Mouse (Mus musculus) neural tube, embryonic 14.5 days (tissue): Measurements from ENCODE around the gene Hbq1b. TPM values are rescaled to one million over a fixed set of nuclear protein-coding genes. Genes with fewer than 3 reads are reported as not detected.

Source experiments
- ATAC-seq: fragments of 200-750 bp; cut with Nextera tagmentation; 2 replicates; pipeline ENCODE4 v1.8.0; 2017; ENCODE audit warnings: low read depth, mild to moderate bottlenecking, moderate TSS enrichment, moderate library complexity
- H3K27ac ChIP-seq: fragments of 300-500 bp; sonication (generic); 2 replicates; pipeline ENCODE4 v1.5.1; 2014; ENCODE audit warnings: low read depth, mild to moderate bottlenecking, control low read depth, low read length, moderate library complexity, mixed read lengths
- H3K27me3 ChIP-seq: fragments of 300-500 bp; sonication (generic); 2 replicates; pipeline ENCODE4 v1.6.1; 2014; ENCODE audit warnings: low read length; ENCODE audit not compliant: control insufficient read depth, insufficient read depth
- H3K36me3 ChIP-seq: fragments of 300-500 bp; sonication (generic); 2 replicates; pipeline ENCODE4 v1.6.1; 2014; ENCODE audit warnings: low read length, mixed read lengths; ENCODE audit not compliant: control insufficient read depth, insufficient read depth
- H3K4me1 ChIP-seq: fragments of 300-500 bp; sonication (generic); 2 replicates; pipeline ENCODE4 v1.6.1; 2014; ENCODE audit warnings: low read length; ENCODE audit not compliant: control insufficient read depth, insufficient read depth
- H3K4me2 ChIP-seq: fragments of 300-500 bp; sonication (generic); 2 replicates; pipeline ENCODE4 v1.6.1; 2014; ENCODE audit warnings: mild to moderate bottlenecking, low read depth, low read length, control low read depth
- H3K4me3 ChIP-seq: fragments of 300-500 bp; sonication (generic); 2 replicates; pipeline ENCODE4 v1.5.1; 2014; ENCODE audit warnings: low read depth, low read length, control low read depth, mixed read lengths
- H3K9ac ChIP-seq: fragments of 300-500 bp; sonication (generic); replicated peaks from 2 replicates; pipeline ENCODE4 v1.6.1; 2014; ENCODE audit warnings: low read depth, mild to moderate bottlenecking, control low read depth, low read length, mixed read lengths
- H3K9me3 ChIP-seq: fragments of 300-500 bp; sonication (generic); 2 replicates; pipeline ENCODE4 v1.6.1; 2016; ENCODE audit warnings: low read length; ENCODE audit not compliant: control insufficient read depth
- WGBS: fragments of 180-500 bp; shearing (Covaris S2); extraction: QIAGEN DNeasy Blood & Tissue Kit; methylation state at CpG from one replicate; pipeline ENCODE4 v1.1.7; 2014; 5-methylcytosine and 5-hydroxymethylcytosine counted together
- polyA plus RNA-seq: library from polyadenylated mRNA; unstranded; fragments of >200 nt; fragmentation: Nextera tagmentation; extraction: Ambion mirVana; gene quantifications from 2 replicates; pipeline ENCODE4 v1.2.1, GENCODE M21; 2014

Gene Hbq1b
- polyA plus RNA-seq, 1 experiment from 2014 or later: 0.96 TPM

GRCm38 (mm10) chr11:32245614-32246013, 41.2 kb upstream of the Hbq1b start:
- Histone ChIP-seq H3K27ac (no peak overlapping the region), H3K4me3 (no peak overlapping the region), H3K36me3 (peaks cover 17% of the 10 kb centered on the region), H3K4me2 (no peak overlapping the region), H3K9me3 (no peaks in the 10 kb centered on the region), H3K4me1 (no peaks in the 10 kb centered on the region), H3K27me3 (no peaks in the 10 kb centered on the region), H3K9ac (no peak overlapping the region)
- ATAC-seq: no peak
- 89% methylated on average over 6 of the region's 6 CpGs for WGBS

GRCm38 (mm10) chr11:32247068-32247467, 39.7 kb upstream of the Hbq1b start:
- Histone ChIP-seq H3K27ac (no peak overlapping the region), H3K4me1 (no peaks in the 10 kb centered on the region), H3K36me3 (peaks cover 22% of the 10 kb centered on the region), H3K27me3 (no peaks in the 10 kb centered on the region), H3K9me3 (no peaks in the 10 kb centered on the region), H3K4me3 (no peak overlapping the region), H3K9ac (no peak overlapping the region), H3K4me2 (no peak overlapping the region)
- ATAC-seq: no peak

- no peak for ATAC-seq
- H3K27ac ChIP-seq: no peak overlapping the region
- H3K9me3 ChIP-seq: no peaks in the 10 kb centered on the region
- WGBS: 95% methylated on average over 3 of the region's 3 CpGs
- H3K4me1 ChIP-seq: no peaks in the 10 kb centered on the region
- H3K27me3 ChIP-seq: no peaks in the 10 kb centered on the region
- peaks cover 35% of the 10 kb centered on the region for H3K36me3 ChIP-seq
- H3K9ac ChIP-seq: no peak overlapping the region
- no peak overlapping the region for H3K4me2 ChIP-seq
- no peak overlapping the region for H3K4me3 ChIP-seq
Measured at GRCm38 (mm10) chr11:32248350-32248749, 38.4 kb upstream of the Hbq1b start.

GRCm38 (mm10) chr11:32250880-32251763, 35.6 kb upstream of the Hbq1b start:
- ATAC-seq: no peak
- WGBS: 84% methylated on average over 8 of the region's 8 CpGs
- peaks cover 39% of the 10 kb centered on the region for H3K36me3 ChIP-seq

GRCm38 (mm10) chr11:32253121-32253520, 33.6 kb upstream of the Hbq1b start:
- no peaks in the 10 kb centered on the region for H3K9me3 ChIP-seq
- H3K4me2 ChIP-seq: no peak overlapping the region
- H3K9ac ChIP-seq: no peak overlapping the region
- no peaks in the 10 kb centered on the region for H3K27me3 ChIP-seq
- H3K36me3 ChIP-seq: peaks cover 31% of the 10 kb centered on the region
- H3K4me1 ChIP-seq: no peaks in the 10 kb centered on the region
- H3K4me3 ChIP-seq: no peak overlapping the region
- 88% methylated on average over 1 of the region's 1 CpGs for WGBS
- ATAC-seq: no peak
- H3K27ac ChIP-seq: no peak overlapping the region

More at GRCm38 (mm10) chr11:32250880-32251763, 35.6 kb upstream of the Hbq1b start:
- H3K27me3 ChIP-seq: no peaks in the 10 kb centered on the region
- H3K4me1 ChIP-seq: no peaks in the 10 kb centered on the region
- no peak overlapping the region for H3K4me2 ChIP-seq
- no peak overlapping the region for H3K9ac ChIP-seq
- H3K4me3 ChIP-seq: no peak overlapping the region
- H3K27ac ChIP-seq: no peak overlapping the region
- H3K9me3 ChIP-seq: no peaks in the 10 kb centered on the region

GRCm38 (mm10) chr11:32256146-32256545, 30.6 kb upstream of the Hbq1b start:
- Histone ChIP-seq H3K9ac (no peak overlapping the region), H3K36me3 (peaks cover 22% of the 10 kb centered on the region)
- WGBS: 100% methylated on average over 1 of the region's 1 CpGs

GRCm38 (mm10) chr11:32256566-32256965, 30.2 kb upstream of the Hbq1b start:
- no peaks in the 10 kb centered on the region for H3K27me3 ChIP-seq
- WGBS: 97% methylated on average over 3 of the region's 3 CpGs
- no peak for ATAC-seq
- no peak overlapping the region for H3K4me3 ChIP-seq
- H3K9ac ChIP-seq: no peak overlapping the region
- no peaks in the 10 kb centered on the region for H3K9me3 ChIP-seq
- peaks cover 22% of the 10 kb centered on the region for H3K36me3 ChIP-seq
- H3K4me2 ChIP-seq: no peak overlapping the region
- H3K4me1 ChIP-seq: no peaks in the 10 kb centered on the region
- H3K27ac ChIP-seq: no peak overlapping the region

More at GRCm38 (mm10) chr11:32256146-32256545, 30.6 kb upstream of the Hbq1b start:
- Histone ChIP-seq H3K27me3 (no peaks in the 10 kb centered on the region), H3K4me2 (no peak overlapping the region), H3K27ac (no peak overlapping the region), H3K9me3 (no peaks in the 10 kb centered on the region), H3K4me3 (no peak overlapping the region), H3K4me1 (no peaks in the 10 kb centered on the region)
- no peak for ATAC-seq

GRCm38 (mm10) chr11:32262674-32263415, 23.9 kb upstream of the Hbq1b start:
- no peak overlapping the region for H3K4me2 ChIP-seq
- H3K27me3 ChIP-seq: no peaks in the 10 kb centered on the region
- WGBS: 83% methylated on average over 10 of the region's 10 CpGs
- H3K9ac ChIP-seq: no peak overlapping the region
- ATAC-seq: no peak
- no peaks in the 10 kb centered on the region for H3K36me3 ChIP-seq
- no peaks in the 10 kb centered on the region for H3K9me3 ChIP-seq
- H3K4me1 ChIP-seq: peaks cover 7% of the 10 kb centered on the region; the same call in 1 of the 2 replicates
- H3K27ac ChIP-seq: no peak overlapping the region
- no peak overlapping the region for H3K4me3 ChIP-seq
